Mouse (Mus musculus): ENCODE measurements at regions not wholly inside any gene's neighbourhood (a gene's known extent, or its start where the extent isn't known, plus 50 kb on each side); places are given as distances from the start of the nearest gene placed in this dataset.

GRCm38 (mm10) chr9:47133873-47134272 is 135.3 kb downstream of the Gm4791 start:
- no peak for DNase-seq

- no peak for DNase-seq
Observed at GRCm38 (mm10) chr9:47134479-47134878, 135.9 kb downstream of the Gm4791 start.

GRCm38 (mm10) chr9:47136641-47137040 is 138.1 kb downstream of the Gm4791 start:
- DNase-seq = no peak

- no peak for DNase-seq
Observed at GRCm38 (mm10) chr9:47153471-47153870, 154.9 kb downstream of the Gm4791 start.

GRCm38 (mm10) chr9:47165480-47166131 is 167.1 kb downstream of the Gm4791 start:
- DNase-seq = no peak

GRCm38 (mm10) chr9:47167681-47168240 is 169.2 kb downstream of the Gm4791 start:
- no peak for DNase-seq

- no peak for DNase-seq
Observed at GRCm38 (mm10) chr9:47176044-47176443, 177.5 kb downstream of the Gm4791 start.

GRCm38 (mm10) chr9:47218101-47218500 is 219.6 kb downstream of the Gm4791 start:
- no peak for DNase-seq

- DNase-seq = no peak
Observed at GRCm38 (mm10) chr9:47223536-47223935, 225.0 kb downstream of the Gm4791 start.

- no peak for DNase-seq
Observed at GRCm38 (mm10) chr9:47224249-47224648, 225.7 kb downstream of the Gm4791 start.

- no peak for DNase-seq
Observed at GRCm38 (mm10) chr9:47226476-47227271, 228.1 kb downstream of the Gm4791 start.

GRCm38 (mm10) chr9:47227298-47227697 is 228.8 kb downstream of the Gm4791 start:
- DNase-seq = no peak

- DNase-seq = no peak
Observed at GRCm38 (mm10) chr9:47228736-47229135, 230.2 kb downstream of the Gm4791 start.

- DNase-seq = no peak
Observed at GRCm38 (mm10) chr9:47229296-47229695, 230.8 kb downstream of the Gm4791 start.

GRCm38 (mm10) chr9:47240950-47241349 is 242.4 kb downstream of the Gm4791 start:
- DNase-seq = no peak

- DNase-seq = no peak
Observed at GRCm38 (mm10) chr9:47242051-47242450, 243.5 kb downstream of the Gm4791 start.

- DNase-seq = no peak
Observed at GRCm38 (mm10) chr9:47242526-47242925, 244.0 kb downstream of the Gm4791 start.

- no peak for DNase-seq
Observed at GRCm38 (mm10) chr9:47249029-47249428, 250.5 kb downstream of the Gm4791 start.

- no peak for DNase-seq
Observed at GRCm38 (mm10) chr9:47251160-47251559, 252.6 kb downstream of the Gm4791 start.

GRCm38 (mm10) chr9:47253836-47254657 is 255.5 kb downstream of the Gm4791 start:
- DNase-seq = peak; percentile 24

GRCm38 (mm10) chr9:47265946-47266490 is 264.0 kb upstream of the Cadm1 start:
- DNase-seq = peak; percentile 64

GRCm38 (mm10) chr9:47276303-47277005 is 253.5 kb upstream of the Cadm1 start:
- DNase-seq = peak; percentile 45

All from kidney, postnatal 14 days (tissue).